Mouse (Mus musculus) myocyte (in vitro differentiated cells): ENCODE results near the gene Slc22a2. TPM values are rescaled to one million over a fixed set of nuclear protein-coding genes. Genes with fewer than 3 reads are reported as not detected.

Source experiments
- H3K27me3 ChIP-seq: one replicate; pipeline ENCODE4 v1.6.1; 2011; ENCODE audit not compliant: control insufficient read depth, insufficient read depth, insufficient read length
- H3K36me3 ChIP-seq: one replicate; pipeline ENCODE4 v1.6.1; 2011; ENCODE audit not compliant: control insufficient read depth, insufficient read depth
- H3K4me2 ChIP-seq: one replicate; pipeline ENCODE4 v1.6.1; 2011; ENCODE audit warnings: low read depth, control low read depth
- H3K4me3 ChIP-seq: one replicate; pipeline ENCODE4 v1.5.1; 2011; ENCODE audit warnings: mild to moderate bottlenecking, control low read depth, moderate library complexity
- H3K79me2 ChIP-seq: one replicate; pipeline ENCODE4 v1.6.1; 2011; ENCODE audit not compliant: control insufficient read depth, insufficient read depth
- H3ac ChIP-seq: one replicate; pipeline ENCODE4 v1.6.1; 2011; ENCODE audit not compliant: control insufficient read depth, insufficient read length
- CEBPB ChIP-seq: IDR thresholded peaks from 2 replicates; pipeline ENCODE4 v1.6.1; 2011; ENCODE audit warnings: mild to moderate bottlenecking, moderate library complexity; ENCODE audit not compliant: poor library complexity, insufficient read depth, severe bottlenecking
- E2F4 ChIP-seq: IDR thresholded peaks from one replicate; pipeline ENCODE4 v1.6.1; 2011; ENCODE audit warnings: mild to moderate bottlenecking, control low read depth, moderate library complexity; ENCODE audit not compliant: insufficient read depth
- MAX ChIP-seq: IDR thresholded peaks from one replicate; pipeline ENCODE4 v1.6.1; 2011; ENCODE audit warnings: low read depth, mild to moderate bottlenecking, control low read depth
- MYOD1 ChIP-seq, 3 experiments: IDR thresholded peaks; one replicate each; pipeline ENCODE4 v1.6.1; 2011; ENCODE audit warnings: control low read depth in 2 of 3, low read depth in 2 of 3, mild to moderate bottlenecking in 2 of 3, moderate library complexity in 1 of 3; ENCODE audit not compliant: insufficient read length in 2 of 3, control insufficient read depth in 1 of 3
- MYOG ChIP-seq, 3 experiments: IDR thresholded peaks; one replicate each; pipeline ENCODE4 v1.6.1; 2011; ENCODE audit warnings: control low read depth in 2 of 3, low read depth in 2 of 3, mild to moderate bottlenecking in 2 of 3; ENCODE audit not compliant: insufficient read length in 2 of 3, control insufficient read depth in 1 of 3, insufficient read depth in 1 of 3
- POLR2A ChIP-seq: IDR thresholded peaks from one replicate; pipeline ENCODE4 v1.6.1; 2011; ENCODE audit warnings: low read depth, mild to moderate bottlenecking, control low read depth, moderate library complexity; ENCODE audit not compliant: insufficient read length
- POLR2AphosphoS2 ChIP-seq: IDR thresholded peaks from one replicate; pipeline ENCODE4 v1.6.1; 2011; ENCODE audit warnings: low read depth, control low read depth; ENCODE audit not compliant: insufficient read length
- REST ChIP-seq: IDR thresholded peaks from one replicate; pipeline ENCODE4 v1.6.1; 2011; ENCODE audit warnings: mild to moderate bottlenecking, control low read depth, moderate library complexity; ENCODE audit not compliant: insufficient read depth, insufficient read length
- SRF ChIP-seq: IDR thresholded peaks from one replicate; pipeline ENCODE4 v1.6.1; 2011; ENCODE audit warnings: low read depth; ENCODE audit not compliant: control insufficient read depth, insufficient read length
- TCF12 ChIP-seq: IDR thresholded peaks from one replicate; pipeline ENCODE4 v1.6.1; 2011; ENCODE audit warnings: mild to moderate bottlenecking, control low read depth; ENCODE audit not compliant: poor library complexity, insufficient read depth, severe bottlenecking
- TCF3 ChIP-seq: IDR thresholded peaks from one replicate; pipeline ENCODE4 v1.6.1; 2011; ENCODE audit warnings: low read depth, control low read depth; ENCODE audit not compliant: insufficient read length
- USF1 ChIP-seq: IDR thresholded peaks from one replicate; pipeline ENCODE4 v1.6.1; 2011; ENCODE audit warnings: low read depth, mild to moderate bottlenecking, control low read depth, moderate library complexity
- polyA plus RNA-seq: library from polyadenylated mRNA; unstranded; fragments of >200 nt; fragmentation: generic; extraction: Trizol; gene quantifications from one replicate; pipeline ENCODE4 v1.2.1, GENCODE M21; 2012; ENCODE audit warnings: missing spikeins

Slc22a2 gene
- polyA plus RNA-seq, 1 experiment, result not detected

GRCm38 (mm10) chr17:12655826-12656225 lies 71.9 kb downstream of the Slc22a2 start:
- peaks cover 42% of the 10 kb centered on the region for H3K27me3 ChIP-seq
- TF ChIP-seq SRF, result no peak
- H3K79me2 ChIP-seq, result no peaks in the 10 kb centered on the region
- no peak overlapping the region for H3K4me3 ChIP-seq
- no peak overlapping the region for H3ac ChIP-seq
- H3K36me3 ChIP-seq, result no peaks in the 10 kb centered on the region
- H3K4me2 ChIP-seq, result no peak overlapping the region

- no peak overlapping the region for H3K4me2 ChIP-seq
- H3K27me3 ChIP-seq, result peaks cover 56% of the 10 kb centered on the region
- H3K4me3 ChIP-seq, result no peak overlapping the region
- H3ac ChIP-seq, result no peak overlapping the region
- H3K36me3 ChIP-seq, result no peaks in the 10 kb centered on the region
- no peaks in the 10 kb centered on the region for H3K79me2 ChIP-seq
- TF ChIP-seq TCF12 (no peak), TCF3 (no peak), REST (no peak), SRF (no peak), POLR2A (no peak), MYOG (IDR thresholded peaks at IDR 0.05; ENCODE audit: control insufficient read depth in 1 of 3, insufficient read depth in 1 of 3, insufficient read length in 2 of 3, low read depth in 2 of 3) (no peak), MYOD1 (IDR thresholded peaks at IDR 0.05; ENCODE audit: control insufficient read depth in 1 of 3, insufficient read length in 2 of 3, low read depth in 2 of 3) (no peak), USF1 (no peak), E2F4 (no peak), MAX (no peak), CEBPB (no peak), POLR2AphosphoS2 (no peak)
Measured at GRCm38 (mm10) chr17:12658784-12659183, 74.9 kb downstream of the Slc22a2 start.

GRCm38 (mm10) chr17:12659233-12659632 lies 75.3 kb downstream of the Slc22a2 start:
- H3K36me3 ChIP-seq, result no peaks in the 10 kb centered on the region
- no peak for TF ChIP-seq USF1
- TF ChIP-seq CEBPB, result no peak
- no peak for TF ChIP-seq POLR2A
- no peak for TF ChIP-seq E2F4
- TF ChIP-seq POLR2AphosphoS2, result no peak
- no peak for TF ChIP-seq TCF3
- no peak for TF ChIP-seq MYOD1 (IDR thresholded peaks at IDR 0.05; ENCODE audit: control insufficient read depth in 1 of 3, insufficient read length in 2 of 3, low read depth in 2 of 3)
- TF ChIP-seq TCF12, result no peak
- no peak for TF ChIP-seq SRF
- TF ChIP-seq MYOG (IDR thresholded peaks at IDR 0.05; ENCODE audit: control insufficient read depth in 1 of 3, insufficient read depth in 1 of 3, insufficient read length in 2 of 3, low read depth in 2 of 3), result no peak
- TF ChIP-seq MAX, result no peak
- no peak for TF ChIP-seq REST
- no peak overlapping the region for H3ac ChIP-seq
- H3K79me2 ChIP-seq, result no peaks in the 10 kb centered on the region
- H3K4me3 ChIP-seq, result no peak overlapping the region
- no peak overlapping the region for H3K4me2 ChIP-seq
- peaks cover 61% of the 10 kb centered on the region for H3K27me3 ChIP-seq

GRCm38 (mm10) chr17:12660572-12661260 lies 76.8 kb downstream of the Slc22a2 start:
- H3K4me2 ChIP-seq, result no peak overlapping the region
- H3K4me3 ChIP-seq, result no peak overlapping the region
- no peaks in the 10 kb centered on the region for H3K36me3 ChIP-seq
- no peak for TF ChIP-seq MAX
- TF ChIP-seq MYOD1 (IDR thresholded peaks at IDR 0.05; ENCODE audit: control insufficient read depth in 1 of 3, insufficient read length in 2 of 3, low read depth in 2 of 3), result no peak
- no peak for TF ChIP-seq E2F4
- TF ChIP-seq CEBPB, result no peak
- TF ChIP-seq TCF12, result no peak
- no peak for TF ChIP-seq SRF
- TF ChIP-seq TCF3, result no peak
- TF ChIP-seq REST, result no peak
- TF ChIP-seq POLR2A, result no peak
- TF ChIP-seq POLR2AphosphoS2, result no peak
- TF ChIP-seq USF1, result no peak
- TF ChIP-seq MYOG (IDR thresholded peaks at IDR 0.05; ENCODE audit: control insufficient read depth in 1 of 3, insufficient read depth in 1 of 3, insufficient read length in 2 of 3, low read depth in 2 of 3), result no peak
- no peaks in the 10 kb centered on the region for H3K79me2 ChIP-seq
- H3ac ChIP-seq, result no peak overlapping the region
- peaks cover 53% of the 10 kb centered on the region for H3K27me3 ChIP-seq

GRCm38 (mm10) chr17:12664156-12664555 lies 80.2 kb downstream of the Slc22a2 start:
- H3K27me3 ChIP-seq, result peaks cover 37% of the 10 kb centered on the region
- H3K4me2 ChIP-seq, result no peak overlapping the region
- TF ChIP-seq MAX, result no peak
- no peak for TF ChIP-seq REST
- TF ChIP-seq MYOG (IDR thresholded peaks at IDR 0.05; ENCODE audit: control insufficient read depth in 1 of 3, insufficient read depth in 1 of 3, insufficient read length in 2 of 3, low read depth in 2 of 3), result no peak
- TF ChIP-seq USF1, result no peak
- no peak for TF ChIP-seq POLR2A
- no peak for TF ChIP-seq MYOD1 (IDR thresholded peaks at IDR 0.05; ENCODE audit: control insufficient read depth in 1 of 3, insufficient read length in 2 of 3, low read depth in 2 of 3)
- TF ChIP-seq E2F4, result no peak
- no peak for TF ChIP-seq TCF12
- no peak for TF ChIP-seq POLR2AphosphoS2
- TF ChIP-seq SRF, result no peak
- TF ChIP-seq CEBPB, result no peak
- TF ChIP-seq TCF3, result no peak
- H3K79me2 ChIP-seq, result no peaks in the 10 kb centered on the region
- no peak overlapping the region for H3ac ChIP-seq
- no peaks in the 10 kb centered on the region for H3K36me3 ChIP-seq
- H3K4me3 ChIP-seq, result no peak overlapping the region
